Mouse (Mus musculus): ENCODE measurements around the gene Wasf3. TPM values are rescaled to one million over a fixed set of nuclear protein-coding genes. Genes with fewer than 3 reads are reported as not detected.
"Not testable (repeated sequence)": the region's sequence is repeated elsewhere in the genome, so short reads cannot be mapped to it uniquely, and the experiment has no call there.

Gene Wasf3
- polyA plus RNA-seq, 1 experiment from 2014 or later: 0.05 TPM

- Histone ChIP-seq H3K27me3 (no peaks in the 10 kb centered on the region), H3K36me3 (no peaks in the 10 kb centered on the region), H3K4me2 (no peak overlapping the region), H3K9me3 (replicated peaks) (no peaks in the 10 kb centered on the region), H3K4me1 (replicated peaks) (no peaks in the 10 kb centered on the region), H3K9ac (no peak overlapping the region), H3K27ac (no peak overlapping the region), H3K4me3 (replicated peaks) (no peak overlapping the region)
- DNase-seq (no peak), ATAC-seq (ENCODE audit: low read depth) (no peak)
- WGBS (ENCODE audit: insufficient replicate concordance): 64% methylated on average over 11 of the region's 11 CpGs
These were observed 66.9 kb downstream of the Wasf3 start for GRCm38 (mm10) chr5:146451592-146452254.

GRCm38 (mm10) chr5:146453556-146453955 is 68.8 kb downstream of the Wasf3 start:
- Histone ChIP-seq H3K9me3 (replicated peaks) (no peaks in the 10 kb centered on the region), H3K9ac (no peak overlapping the region), H3K4me1 (replicated peaks) (no peaks in the 10 kb centered on the region), H3K27ac (no peak overlapping the region), H3K4me3 (replicated peaks) (no peak overlapping the region), H3K36me3 (no peaks in the 10 kb centered on the region), H3K4me2 (no peak overlapping the region), H3K27me3 (no peaks in the 10 kb centered on the region)
- 70% methylated on average over 6 of the region's 6 CpGs for WGBS (ENCODE audit: insufficient replicate concordance)
- no peak for ATAC-seq (ENCODE audit: low read depth)
- DNase-seq: no peak

GRCm38 (mm10) chr5:146461612-146462011 is 76.8 kb downstream of the Wasf3 start:
- Histone ChIP-seq H3K9me3 (replicated peaks) (no peaks in the 10 kb centered on the region), H3K4me1 (replicated peaks) (no peaks in the 10 kb centered on the region), H3K27me3 (no peaks in the 10 kb centered on the region), H3K4me2 (no peak overlapping the region), H3K36me3 (no peaks in the 10 kb centered on the region), H3K9ac (no peak overlapping the region), H3K4me3 (replicated peaks) (no peak overlapping the region), H3K27ac (no peak overlapping the region)
- WGBS (ENCODE audit: insufficient replicate concordance): 68% methylated on average over 8 of the region's 8 CpGs
- ATAC-seq (ENCODE audit: low read depth) (no peak), DNase-seq (no peak)

- Histone ChIP-seq H3K27me3 (no peaks in the 10 kb centered on the region), H3K4me1 (replicated peaks) (no peaks in the 10 kb centered on the region), H3K27ac (no peak overlapping the region), H3K9ac (no peak overlapping the region), H3K4me2 (no peak overlapping the region), H3K4me3 (replicated peaks) (no peak overlapping the region), H3K36me3 (no peaks in the 10 kb centered on the region), H3K9me3 (replicated peaks) (no peaks in the 10 kb centered on the region)
- DNase-seq (no peak), ATAC-seq (ENCODE audit: low read depth) (no peak)
- 83% methylated on average over 19 of the region's 19 CpGs for WGBS (ENCODE audit: insufficient replicate concordance)
These were observed 81.9 kb downstream of the Wasf3 start for GRCm38 (mm10) chr5:146466663-146467062.

GRCm38 (mm10) chr5:146468311-146468710 is 83.5 kb downstream of the Wasf3 start:
- 77% methylated on average over 9 of the region's 9 CpGs for WGBS (ENCODE audit: insufficient replicate concordance)
- DNase-seq (no peak), ATAC-seq (ENCODE audit: low read depth) (no peak)
- no peak overlapping the region for H3K9ac ChIP-seq
- H3K9me3 ChIP-seq (replicated peaks): no peaks in the 10 kb centered on the region
- no peaks in the 10 kb centered on the region for H3K36me3 ChIP-seq
- no peaks in the 10 kb centered on the region for H3K4me1 ChIP-seq (replicated peaks)
- no peak overlapping the region for H3K4me2 ChIP-seq
- H3K27ac ChIP-seq: no peak overlapping the region
- no peak overlapping the region for H3K4me3 ChIP-seq (replicated peaks)
- no peaks in the 10 kb centered on the region for H3K27me3 ChIP-seq

GRCm38 (mm10) chr5:146470821-146471220 is 86.0 kb downstream of the Wasf3 start:
- WGBS (ENCODE audit: insufficient replicate concordance): 75% methylated on average over 9 of the region's 9 CpGs
- no peak overlapping the region for H3K27ac ChIP-seq
- no peak for DNase-seq
- no peaks in the 10 kb centered on the region for H3K9me3 ChIP-seq (replicated peaks)
- H3K27me3 ChIP-seq: no peaks in the 10 kb centered on the region
- H3K4me3 ChIP-seq (replicated peaks): no peak overlapping the region
- H3K4me1 ChIP-seq (replicated peaks): no peaks in the 10 kb centered on the region
- no peak overlapping the region for H3K4me2 ChIP-seq
- no peak for ATAC-seq (ENCODE audit: low read depth)
- no peak overlapping the region for H3K9ac ChIP-seq
- no peaks in the 10 kb centered on the region for H3K36me3 ChIP-seq

GRCm38 (mm10) chr5:146471311-146471710 is 86.5 kb downstream of the Wasf3 start:
- Histone ChIP-seq H3K4me2 (no peak overlapping the region), H3K36me3 (no peaks in the 10 kb centered on the region), H3K4me1 (replicated peaks) (no peaks in the 10 kb centered on the region), H3K4me3 (replicated peaks) (no peak overlapping the region), H3K9ac (no peak overlapping the region), H3K27me3 (no peaks in the 10 kb centered on the region), H3K9me3 (replicated peaks) (no peaks in the 10 kb centered on the region), H3K27ac (no peak overlapping the region)
- WGBS (ENCODE audit: insufficient replicate concordance): 52% methylated on average over 5 of the region's 5 CpGs
- no peak for DNase-seq
- no peak for ATAC-seq (ENCODE audit: low read depth)

GRCm38 (mm10) chr5:146471821-146472220 is 87.0 kb downstream of the Wasf3 start:
- DNase-seq (no peak), ATAC-seq (ENCODE audit: low read depth) (no peak)
- no peaks in the 10 kb centered on the region for H3K9me3 ChIP-seq (replicated peaks)
- no peaks in the 10 kb centered on the region for H3K4me1 ChIP-seq (replicated peaks)
- H3K27ac ChIP-seq: no peak overlapping the region
- H3K27me3 ChIP-seq: no peaks in the 10 kb centered on the region
- no peaks in the 10 kb centered on the region for H3K36me3 ChIP-seq
- 72% methylated on average over 12 of the region's 12 CpGs for WGBS (ENCODE audit: insufficient replicate concordance)
- no peak overlapping the region for H3K4me3 ChIP-seq (replicated peaks)
- H3K4me2 ChIP-seq: no peak overlapping the region
- no peak overlapping the region for H3K9ac ChIP-seq

- peak; percentile 50 for DNase-seq
- H3K9me3 ChIP-seq (replicated peaks); H3K27me3 ChIP-seq; ATAC-seq (ENCODE audit: low read depth); H3K4me3 ChIP-seq (replicated peaks); H3K36me3 ChIP-seq; H3K4me2 ChIP-seq; H3K4me1 ChIP-seq (replicated peaks); H3K9ac ChIP-seq; H3K27ac ChIP-seq: not testable (repeated sequence)
- under 1% methylated on average over 4 of the region's 4 CpGs for WGBS (ENCODE audit: insufficient replicate concordance)
These were observed 94.8 kb downstream of the Wasf3 start for GRCm38 (mm10) chr5:146479564-146479963.

GRCm38 (mm10) chr5:146481665-146482064 is 96.9 kb downstream of the Wasf3 start, which contains the start of gene Gm6408:
Gene Gm6408 (plus strand): TSS chr5:146481965.
- H3K9ac ChIP-seq; H3K36me3 ChIP-seq; DNase-seq; H3K27me3 ChIP-seq; H3K9me3 ChIP-seq (replicated peaks); H3K27ac ChIP-seq; H3K4me3 ChIP-seq (replicated peaks); ATAC-seq (ENCODE audit: low read depth); H3K4me1 ChIP-seq (replicated peaks); H3K4me2 ChIP-seq: not testable (repeated sequence)
- WGBS (ENCODE audit: insufficient replicate concordance): 75% methylated on average over 2 of the region's 3 CpGs

GRCm38 (mm10) chr5:146488959-146489358 is 104.2 kb downstream of the Wasf3 start:
- not testable (repeated sequence) for DNase-seq; H3K4me1 ChIP-seq (replicated peaks); H3K27me3 ChIP-seq; H3K4me3 ChIP-seq (replicated peaks); H3K9me3 ChIP-seq (replicated peaks); ATAC-seq (ENCODE audit: low read depth); H3K4me2 ChIP-seq; H3K27ac ChIP-seq; H3K9ac ChIP-seq; H3K36me3 ChIP-seq
- 3% methylated on average over 3 of the region's 4 CpGs for WGBS (ENCODE audit: insufficient replicate concordance)

- not testable (repeated sequence) for H3K9ac ChIP-seq; H3K27me3 ChIP-seq; DNase-seq; H3K4me1 ChIP-seq (replicated peaks); H3K4me3 ChIP-seq (replicated peaks); H3K36me3 ChIP-seq; H3K27ac ChIP-seq; H3K9me3 ChIP-seq (replicated peaks); ATAC-seq (ENCODE audit: low read depth); H3K4me2 ChIP-seq
- no CpG with 5 or more reads among the region's 5 CpGs for WGBS (ENCODE audit: insufficient replicate concordance)
These were observed 106.3 kb downstream of the Wasf3 start, which contains the start of gene Gm6370 for GRCm38 (mm10) chr5:146491063-146491462. Gene Gm6370 (plus strand): TSS chr5:146491363.
